Mouse (Mus musculus) embryonic fibroblast, embryonic 13.5 days (primary cell): ENCODE data around the gene Mtcl1. TPM values are rescaled to one million over a fixed set of nuclear protein-coding genes. Genes with fewer than 3 reads are reported as not detected.
A peak's percentile ranks its signal among the peaks of the same experiment; 100 is the strongest.

Source experiments
- H3K27ac ChIP-seq: 2 replicates; pipeline ENCODE4 v1.5.1; 2012; ENCODE audit warnings: low read length, control low read depth, inconsistent platforms; ENCODE audit not compliant: insufficient read depth
- H3K4me1 ChIP-seq: 2 replicates; pipeline ENCODE4 v1.6.1; 2011; ENCODE audit warnings: low read length; ENCODE audit not compliant: control insufficient read depth, insufficient read depth
- H3K4me3 ChIP-seq: 2 replicates; pipeline ENCODE4 v1.5.1; 2011; ENCODE audit warnings: mild to moderate bottlenecking, control low read depth, low read length; ENCODE audit not compliant: insufficient read depth
- CTCF ChIP-seq: IDR thresholded peaks from 2 replicates; pipeline ENCODE4 v1.5.1; 2011; ENCODE audit warnings: mild to moderate bottlenecking, control low read depth, low read length, moderate library complexity, borderline replicate concordance; ENCODE audit not compliant: insufficient read depth
- POLR2A ChIP-seq: IDR thresholded peaks from 2 replicates; pipeline ENCODE4 v1.6.1; 2011; ENCODE audit warnings: low read depth, mild to moderate bottlenecking, control low read depth, low read length, moderate library complexity
- polyA plus RNA-seq: library from polyadenylated mRNA; stranded (reverse); fragments of >200 nt; gene quantifications from 2 replicates; pipeline ENCODE4 v1.2.4, GENCODE M21; 2011; ENCODE audit warnings: low read depth; ENCODE audit not compliant: missing spikeins, insufficient read length

Mtcl1 gene
- polyA plus RNA-seq, 1 experiment, result 5.2 TPM

DNA sequence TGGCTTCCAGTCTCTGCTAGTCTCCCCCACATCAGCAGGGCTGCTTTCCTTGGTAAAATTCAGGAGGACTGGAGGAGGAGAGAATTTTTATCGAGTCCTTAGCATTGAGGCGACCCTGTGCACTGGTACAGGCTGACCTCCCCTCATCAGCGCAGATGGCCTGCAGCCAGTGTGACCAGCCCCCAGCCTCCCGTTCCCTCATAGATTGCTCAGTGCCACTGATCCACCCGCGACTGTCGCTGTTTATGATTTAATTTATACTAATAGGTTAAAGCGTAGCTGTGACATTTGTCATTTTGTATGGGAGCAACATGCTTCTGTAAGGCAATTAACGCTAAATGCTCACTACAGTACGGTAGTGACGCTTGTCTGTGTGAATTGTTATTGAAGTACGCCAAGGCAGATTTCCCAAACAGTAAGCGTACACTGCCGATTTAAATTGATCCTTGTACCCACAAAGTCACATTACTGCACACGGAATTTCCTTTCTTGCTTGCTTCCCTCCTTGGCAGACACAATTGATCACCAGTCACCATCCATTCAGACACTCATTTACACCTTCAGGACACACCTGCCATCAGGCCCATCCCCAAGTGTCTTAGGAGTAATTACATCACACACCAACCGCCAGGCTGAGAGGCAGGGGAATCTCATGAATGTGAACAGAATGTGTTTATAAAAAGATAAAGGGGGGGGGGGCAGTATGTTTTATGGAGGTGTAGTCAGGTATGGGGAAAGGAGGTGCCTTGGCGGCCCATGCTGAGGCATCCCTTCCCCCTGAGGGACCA lies 31.1 kb upstream of the Mtcl1 start:
- Histone ChIP-seq H3K27ac (no peak overlapping the region), H3K4me1 (no peaks in the 10 kb centered on the region), H3K4me3 (no peak overlapping the region)
- no peak for TF ChIP-seq CTCF
- no peak for TF ChIP-seq POLR2A

DNA sequence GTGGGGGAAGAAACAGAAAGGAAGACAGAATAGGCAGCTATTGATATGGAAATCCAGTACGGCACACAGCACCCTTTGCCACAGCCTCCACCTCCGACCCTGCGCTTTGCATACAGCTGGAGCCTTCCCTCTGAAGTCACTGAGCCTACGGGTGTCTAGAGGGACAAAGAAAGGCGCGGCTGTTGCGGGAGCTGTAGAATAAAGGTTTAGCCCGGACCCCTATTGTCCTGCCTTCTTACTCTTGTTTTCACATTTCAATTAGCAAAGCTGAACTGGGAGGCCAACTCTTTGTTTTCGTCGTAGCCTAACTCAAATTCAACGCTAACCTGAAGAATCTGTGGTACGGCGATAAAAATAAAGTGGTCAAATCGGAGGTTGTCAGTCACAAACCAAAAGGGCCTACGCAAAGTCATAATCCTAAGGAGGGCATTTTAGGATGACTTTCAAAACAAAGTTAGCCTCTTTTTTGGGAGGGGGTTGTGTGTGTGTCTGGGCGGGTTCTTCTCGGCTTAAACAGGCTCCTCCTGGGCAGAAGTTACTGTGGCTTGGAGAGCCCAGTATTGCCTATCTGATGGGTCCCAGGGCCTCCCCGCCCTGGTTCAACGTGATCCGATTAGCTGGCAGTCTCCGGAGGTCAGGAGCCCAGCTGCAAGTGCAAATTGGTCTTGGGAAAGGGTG lies 30.4 kb upstream of the Mtcl1 start:
- H3K4me3 ChIP-seq, result no peak overlapping the region

DNA sequence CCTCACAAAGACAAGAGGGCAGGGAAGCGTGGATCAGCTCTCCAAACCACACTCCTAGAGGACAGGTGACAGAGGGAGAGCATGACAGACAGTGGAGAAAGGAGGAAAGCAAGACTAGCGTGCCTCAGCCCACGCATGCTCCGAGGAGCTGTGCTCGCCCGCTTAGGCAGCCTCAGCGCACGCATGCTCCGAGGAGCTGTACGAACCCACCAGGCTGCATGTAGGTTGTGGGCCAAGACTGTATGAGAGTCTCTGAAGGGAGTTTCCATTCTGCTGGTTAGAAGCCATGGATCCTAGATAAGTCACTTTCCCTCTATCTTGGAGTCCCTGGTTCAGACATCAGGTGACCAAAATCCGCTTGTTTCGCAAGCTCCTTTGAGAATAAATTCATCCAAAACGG lies 29.8 kb upstream of the Mtcl1 start:
- H3K27ac ChIP-seq, result no peak overlapping the region
- no peaks in the 10 kb centered on the region for H3K4me1 ChIP-seq
- H3K4me3 ChIP-seq, result no peak overlapping the region
- TF ChIP-seq CTCF (no peak), POLR2A (no peak)

More for the DNA sequence above, 30.4 kb upstream of the Mtcl1 start:
- Histone ChIP-seq H3K4me1 (no peaks in the 10 kb centered on the region), H3K27ac (no peak overlapping the region)
- TF ChIP-seq CTCF, result no peak
- no peak for TF ChIP-seq POLR2A

DNA sequence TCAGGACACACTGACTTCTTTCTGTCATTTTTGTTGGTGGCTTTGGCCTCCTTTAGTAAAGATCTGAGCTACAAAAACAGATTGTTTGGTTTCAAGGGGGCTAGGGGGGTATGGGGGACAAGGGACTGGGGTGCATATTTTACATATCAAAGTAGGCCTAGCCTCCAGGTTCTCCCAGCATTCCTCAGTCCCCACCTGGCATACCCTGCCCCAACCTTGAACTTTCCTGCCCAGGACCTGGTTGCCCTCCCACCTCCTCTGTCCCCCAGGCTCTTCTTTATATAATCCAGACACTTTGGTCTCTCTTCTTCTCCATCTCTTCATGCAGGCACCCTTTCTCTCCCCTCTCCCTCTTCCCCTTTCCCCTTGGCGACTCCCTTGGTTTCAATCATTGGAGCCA lies 23.7 kb upstream of the Mtcl1 start:
- no peak overlapping the region for H3K27ac ChIP-seq
- H3K4me1 ChIP-seq, result no peaks in the 10 kb centered on the region
- no peak overlapping the region for H3K4me3 ChIP-seq
- TF ChIP-seq POLR2A, result no peak

DNA sequence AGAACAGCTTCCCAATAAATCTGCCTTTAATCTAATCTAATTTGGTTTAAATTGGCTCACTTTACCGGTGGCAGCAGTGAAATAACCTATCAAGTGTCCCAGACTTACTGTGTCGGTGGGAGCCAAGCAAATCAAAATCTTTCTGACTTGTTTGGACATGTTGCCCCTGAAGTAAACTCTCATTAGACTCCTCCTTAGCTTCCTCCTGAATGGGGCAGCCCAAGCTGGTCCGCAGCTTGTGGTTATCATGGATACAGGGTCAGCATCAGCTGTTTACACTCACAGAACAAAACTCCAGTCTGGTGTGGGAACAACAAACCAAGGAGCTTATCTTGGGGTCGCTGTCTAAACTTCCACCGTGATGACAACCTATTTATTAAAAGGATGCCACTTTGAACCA lies 22.2 kb upstream of the Mtcl1 start:
- no peak overlapping the region for H3K4me3 ChIP-seq
- H3K4me1 ChIP-seq, result no peaks in the 10 kb centered on the region
- TF ChIP-seq CTCF, result no peak
- no peak for TF ChIP-seq POLR2A
- H3K27ac ChIP-seq, result no peak overlapping the region

DNA sequence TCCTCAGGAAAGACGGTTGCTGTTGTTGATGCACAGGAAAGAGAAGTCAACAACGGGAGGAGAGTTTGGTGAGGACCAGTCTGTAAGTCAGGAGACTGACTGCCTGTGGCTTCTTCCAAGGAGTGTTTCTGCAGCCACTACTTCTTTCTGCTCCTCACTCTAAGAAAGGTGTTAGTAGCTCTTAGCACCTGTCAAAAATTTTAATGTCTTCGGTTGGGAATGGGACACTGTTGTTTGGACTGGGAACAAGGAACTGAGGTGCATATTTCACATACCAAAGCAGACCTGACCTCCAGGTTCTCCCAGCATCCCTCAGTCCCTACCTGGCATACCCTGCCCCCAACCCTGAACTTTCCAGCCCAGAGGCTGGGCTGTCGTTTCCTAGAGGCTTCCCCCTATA lies 21.7 kb upstream of the Mtcl1 start:
- TF ChIP-seq POLR2A, result no peak
- TF ChIP-seq CTCF, result no peak
- H3K27ac ChIP-seq, result no peak overlapping the region

DNA sequence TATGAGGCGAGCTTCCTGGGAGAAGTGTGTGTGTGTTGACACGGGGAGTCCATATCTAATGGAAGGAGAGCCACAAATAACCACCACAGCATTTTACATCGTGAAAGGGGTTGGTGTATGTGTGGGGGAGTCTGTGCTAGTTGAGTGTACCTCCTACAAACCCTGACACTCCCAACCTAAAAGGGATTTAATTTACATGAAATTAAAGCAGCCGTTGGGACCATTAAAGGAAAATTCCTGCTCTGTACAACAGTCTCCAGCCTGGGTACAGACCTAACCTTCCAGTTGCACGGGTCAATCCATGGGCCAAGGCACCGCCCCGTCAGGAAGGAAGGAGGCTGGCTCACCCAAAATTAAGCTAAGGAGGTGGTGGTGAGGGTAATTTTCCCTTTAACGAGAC lies 20.5 kb upstream of the Mtcl1 start:
- Histone ChIP-seq H3K27ac (no peak overlapping the region), H3K4me3 (no peak overlapping the region), H3K4me1 (no peaks in the 10 kb centered on the region)
- TF ChIP-seq CTCF, result no peak
- no peak for TF ChIP-seq POLR2A

More for the DNA sequence above, 21.7 kb upstream of the Mtcl1 start:
- no peaks in the 10 kb centered on the region for H3K4me1 ChIP-seq
- H3K4me3 ChIP-seq, result no peak overlapping the region

DNA sequence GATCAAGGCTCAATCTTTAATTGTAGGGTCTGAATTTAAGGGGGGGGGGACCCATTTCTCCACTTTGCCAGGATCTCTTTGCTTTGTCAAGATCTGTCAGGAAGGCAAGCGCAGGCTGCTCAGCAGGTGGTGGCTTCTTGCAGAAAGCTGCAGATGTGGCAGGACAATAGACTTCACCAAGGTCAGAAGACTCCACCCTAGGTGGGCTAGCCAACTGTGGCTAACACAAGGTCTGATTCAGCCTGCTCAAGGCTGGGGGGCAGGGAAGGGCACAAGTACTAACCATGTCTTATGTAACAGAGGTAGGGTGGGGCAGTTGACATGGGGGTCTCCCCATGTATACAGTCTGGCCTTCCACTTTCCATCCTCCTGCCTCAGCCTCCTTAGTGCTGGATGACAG lies 7.7 kb upstream of the Mtcl1 start:
- H3K4me1 ChIP-seq, result peaks cover 2% of the 10 kb centered on the region
- no peak overlapping the region for H3K27ac ChIP-seq
- H3K4me3 ChIP-seq, result no peak overlapping the region
- TF ChIP-seq CTCF (no peak), POLR2A (no peak)

DNA sequence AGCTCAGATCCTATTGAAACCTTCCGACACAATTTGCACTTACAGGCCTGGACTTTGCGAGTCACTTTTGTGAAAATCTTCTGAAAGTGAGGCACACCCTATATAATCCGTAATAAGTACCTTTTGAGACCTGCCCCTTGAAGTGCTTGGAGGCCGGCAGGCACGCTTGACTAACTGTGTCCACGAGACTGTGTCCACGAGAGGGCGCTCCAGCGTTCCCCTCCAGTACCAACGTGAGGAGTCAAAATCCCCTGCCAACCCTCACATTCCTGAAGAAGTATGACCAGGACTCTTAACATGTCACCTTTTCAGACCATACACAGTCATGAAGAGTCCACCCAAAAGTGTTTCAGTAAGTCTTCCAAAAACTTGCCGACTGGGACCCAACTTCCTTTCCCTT lies 1.6 kb upstream of the Mtcl1 start:
- Histone ChIP-seq H3K4me1 (peaks cover 9% of the 10 kb centered on the region), H3K4me3 (no peak overlapping the region), H3K27ac (no peak overlapping the region)
- TF ChIP-seq POLR2A (no peak), CTCF (peak; percentile 93)

DNA sequence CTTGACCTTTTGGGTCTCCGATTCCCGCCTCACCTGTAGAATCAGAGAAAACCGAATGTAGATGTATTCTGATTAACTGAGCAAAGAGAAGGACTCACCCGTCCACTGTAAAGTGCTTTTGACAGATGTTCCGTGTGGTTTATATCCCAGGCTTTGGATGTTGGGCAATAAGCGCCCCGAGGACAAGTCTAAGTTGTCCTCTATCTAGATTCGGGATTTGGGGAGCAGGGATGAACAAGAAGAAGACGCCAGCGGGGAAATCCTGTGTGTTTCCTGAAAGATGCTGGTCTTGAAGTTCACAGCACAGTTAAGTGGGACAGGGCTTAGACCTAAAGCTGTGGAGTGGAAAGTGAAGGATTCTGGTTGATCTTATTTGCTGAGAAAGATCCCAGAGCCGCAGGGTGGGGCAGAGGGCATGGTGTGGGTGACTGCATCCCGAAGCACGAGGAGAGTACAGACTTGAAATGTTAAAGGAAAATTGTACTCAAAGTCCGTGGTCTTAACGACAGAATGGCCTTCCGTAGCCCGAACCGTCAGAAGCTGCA lies 1.0 kb upstream of the Mtcl1 start:
- TF ChIP-seq CTCF (no peak), POLR2A (no peak)
- H3K4me1 ChIP-seq, result peaks cover 9% of the 10 kb centered on the region
- no peak overlapping the region for H3K27ac ChIP-seq
- peak overlapping the region; percentile 66 for H3K4me3 ChIP-seq
